Mouse (Mus musculus) testis, adult 2 months (tissue): ENCODE measurements around the gene 1700016C15Rik. TPM values are rescaled to one million over a fixed set of nuclear protein-coding genes. Genes with fewer than 3 reads are reported as not detected.

Experiments
- H3K27ac ChIP-seq: fragments of 200-500 bp; 2 replicates; pipeline ENCODE4 v1.5.1; 2012; ENCODE audit warnings: low read depth, low read length; ENCODE audit not compliant: control insufficient read depth, insufficient read depth
- H3K27me3 ChIP-seq: fragments of 200-500 bp; 2 replicates; pipeline ENCODE4 v1.6.1; 2012; ENCODE audit warnings: mild to moderate bottlenecking, low read length, moderate library complexity; ENCODE audit not compliant: control insufficient read depth, insufficient read depth
- H3K36me3 ChIP-seq: fragments of 200-500 bp; 2 replicates; pipeline ENCODE4 v1.6.1; 2012; ENCODE audit warnings: mild to moderate bottlenecking, low read length; ENCODE audit not compliant: control insufficient read depth, insufficient read depth
- H3K4me1 ChIP-seq: fragments of 200-500 bp; 2 replicates; pipeline ENCODE4 v1.6.1; 2012; ENCODE audit warnings: low read length; ENCODE audit not compliant: control insufficient read depth, insufficient read depth
- H3K4me3 ChIP-seq: fragments of 200-500 bp; 2 replicates; pipeline ENCODE4 v1.5.1; 2012; ENCODE audit warnings: low read depth, mild to moderate bottlenecking, low read length, moderate library complexity, mixed read lengths; ENCODE audit not compliant: control insufficient read depth
- CTCF ChIP-seq: fragments of 200-500 bp; IDR thresholded peaks from 2 replicates; pipeline ENCODE4 v1.5.1; 2012; ENCODE audit warnings: low read depth, mild to moderate bottlenecking, inconsistent platforms, low read length, moderate library complexity; ENCODE audit not compliant: control insufficient read depth, insufficient read depth, insufficient replicate concordance
- POLR2A ChIP-seq: fragments of 200-500 bp; IDR thresholded peaks from 2 replicates; pipeline ENCODE4 v1.6.1; 2012; ENCODE audit warnings: low read depth, mild to moderate bottlenecking, inconsistent platforms, low read length, moderate library complexity; ENCODE audit not compliant: control insufficient read depth
- polyA plus RNA-seq: library from polyadenylated mRNA; depleted of rRNA; stranded (reverse); fragments of >200 nt; gene quantifications from 2 replicates; pipeline ENCODE4 v1.2.3, GENCODE M21; 2012

1700016C15Rik gene
- polyA plus RNA-seq, 1 experiment, result 116 TPM

- Histone ChIP-seq H3K27ac (no peak overlapping the region), H3K27me3 (no peaks in the 10 kb centered on the region), H3K4me1 (no peaks in the 10 kb centered on the region), H3K4me3 (no peak overlapping the region), H3K36me3 (no peaks in the 10 kb centered on the region)
- TF ChIP-seq CTCF (no peak), POLR2A (no peak)
These were observed 12.5 kb downstream of the 1700016C15Rik start for GRCm38 (mm10) chr1:177742119-177742518.

GRCm38 (mm10) chr1:177744521-177745325 is 15.1 kb downstream of the 1700016C15Rik start:
- H3K4me3 ChIP-seq, result no peak overlapping the region

DNA sequence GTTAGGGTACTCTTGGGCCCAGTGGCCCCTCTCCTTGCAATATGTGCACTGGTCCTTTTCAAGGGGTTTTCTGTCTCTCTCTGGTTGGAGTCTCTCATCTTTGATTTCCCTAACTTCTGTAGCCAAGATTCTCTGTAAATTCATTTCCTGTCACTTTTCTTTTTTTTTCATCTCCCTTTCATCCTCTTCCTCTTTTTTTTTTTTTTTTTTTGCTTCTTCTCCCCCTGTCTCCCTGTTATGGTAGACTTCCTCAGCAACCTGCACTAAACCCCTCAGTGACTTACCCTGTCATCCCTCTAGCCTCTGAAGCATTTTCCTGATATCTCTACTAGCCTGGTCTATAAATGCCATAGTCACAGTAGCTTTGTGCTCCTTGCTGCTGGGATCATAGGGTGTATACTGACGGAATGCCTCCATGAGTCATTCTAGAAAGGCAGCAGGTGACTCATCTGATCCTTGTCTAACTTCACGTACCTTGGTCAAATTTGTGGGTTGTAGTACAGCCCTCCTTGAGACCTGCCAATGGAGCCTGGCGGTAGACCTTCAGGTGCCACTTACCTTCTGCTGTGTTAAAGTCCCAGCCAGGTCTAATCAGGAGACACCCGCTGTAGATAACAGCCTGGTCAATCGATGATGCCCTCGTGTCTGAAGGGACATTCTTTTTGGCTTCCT is 18.4 kb downstream of the 1700016C15Rik start:
- no peaks in the 10 kb centered on the region for H3K4me1 ChIP-seq
- H3K27me3 ChIP-seq, result no peaks in the 10 kb centered on the region
- no peaks in the 10 kb centered on the region for H3K36me3 ChIP-seq
- no peak overlapping the region for H3K4me3 ChIP-seq
- TF ChIP-seq CTCF (no peak), POLR2A (no peak)
- H3K27ac ChIP-seq, result no peak overlapping the region

More at GRCm38 (mm10) chr1:177744521-177745325, 15.1 kb downstream of the 1700016C15Rik start:
- no peaks in the 10 kb centered on the region for H3K27me3 ChIP-seq
- TF ChIP-seq POLR2A (no peak), CTCF (no peak)
- H3K36me3 ChIP-seq, result no peaks in the 10 kb centered on the region
- H3K4me1 ChIP-seq, result no peaks in the 10 kb centered on the region
- H3K27ac ChIP-seq, result no peak overlapping the region

- H3K27ac ChIP-seq, result no peak overlapping the region
- TF ChIP-seq CTCF (no peak), POLR2A (no peak)
- no peaks in the 10 kb centered on the region for H3K27me3 ChIP-seq
- H3K36me3 ChIP-seq, result no peaks in the 10 kb centered on the region
- H3K4me3 ChIP-seq, result no peak overlapping the region
- H3K4me1 ChIP-seq, result no peaks in the 10 kb centered on the region
These were observed 23.9 kb downstream of the 1700016C15Rik start for GRCm38 (mm10) chr1:177753496-177753895.

DNA sequence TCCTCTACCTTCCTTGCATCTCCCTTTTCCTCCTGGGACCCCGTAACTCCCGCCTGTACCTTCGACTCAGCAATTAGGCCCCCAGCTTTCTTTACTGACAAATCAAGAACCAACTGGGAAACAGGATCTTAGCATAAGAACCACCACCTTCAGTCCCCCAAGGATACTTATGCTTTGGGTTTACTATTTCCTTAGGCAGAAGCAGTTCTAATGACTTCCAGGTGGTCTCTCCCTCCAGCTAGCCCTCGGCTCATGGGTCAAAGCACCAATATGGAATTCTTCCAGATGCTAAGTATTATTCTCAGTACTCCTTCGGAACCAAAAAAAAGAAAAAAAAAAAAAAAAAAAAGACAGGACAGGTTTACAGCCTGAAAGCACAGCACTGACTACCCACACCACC is 27.6 kb downstream of the 1700016C15Rik start:
- TF ChIP-seq CTCF (no peak), POLR2A (no peak)
- Histone ChIP-seq H3K36me3 (no peaks in the 10 kb centered on the region), H3K4me1 (no peaks in the 10 kb centered on the region), H3K27me3 (no peaks in the 10 kb centered on the region), H3K27ac (no peak overlapping the region), H3K4me3 (no peak overlapping the region)

- H3K27ac ChIP-seq, result no peak overlapping the region
- H3K4me1 ChIP-seq, result no peaks in the 10 kb centered on the region
- no peak overlapping the region for H3K4me3 ChIP-seq
- no peaks in the 10 kb centered on the region for H3K27me3 ChIP-seq
- no peaks in the 10 kb centered on the region for H3K36me3 ChIP-seq
- TF ChIP-seq CTCF (no peak), POLR2A (no peak)
These were observed 39.3 kb downstream of the 1700016C15Rik start for GRCm38 (mm10) chr1:177768931-177769330.

GRCm38 (mm10) chr1:177777397-177777796 is 47.8 kb downstream of the 1700016C15Rik start:
- Histone ChIP-seq H3K4me3 (no peak overlapping the region), H3K36me3 (no peaks in the 10 kb centered on the region), H3K27ac (no peak overlapping the region), H3K27me3 (no peaks in the 10 kb centered on the region), H3K4me1 (no peaks in the 10 kb centered on the region)
- TF ChIP-seq POLR2A (no peak), CTCF (no peak)

DNA sequence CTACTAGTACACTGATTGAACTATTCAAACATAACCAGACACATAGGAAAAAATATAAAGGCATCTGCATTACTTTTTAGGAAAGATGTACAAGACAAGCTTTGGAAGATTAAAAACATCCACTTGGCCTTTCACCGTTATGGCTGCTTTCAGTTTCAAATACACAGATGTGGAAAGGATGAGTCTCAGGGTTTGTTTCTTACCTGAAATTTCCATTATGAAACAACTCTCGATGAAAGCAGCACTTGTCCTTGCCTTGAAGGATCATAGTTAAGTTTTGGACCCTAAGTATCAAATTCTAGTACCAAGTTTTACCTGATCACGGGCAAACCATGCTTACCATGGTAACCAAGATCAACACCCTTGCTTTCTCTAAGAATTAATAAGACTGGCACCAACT is 63.2 kb downstream of the 1700016C15Rik start:
- H3K4me3 ChIP-seq, result no peak overlapping the region
- H3K4me1 ChIP-seq, result peaks cover 6% of the 10 kb centered on the region
- H3K27me3 ChIP-seq, result no peaks in the 10 kb centered on the region
- H3K27ac ChIP-seq, result no peak overlapping the region
- H3K36me3 ChIP-seq, result peaks cover 1% of the 10 kb centered on the region; the same call in 1 of the 2 replicates
- TF ChIP-seq CTCF (no peak), POLR2A (no peak)
